Mouse (Mus musculus): Measurements from ENCODE around the gene Tsga13. TPM values are rescaled to one million over a fixed set of nuclear protein-coding genes. Genes with fewer than 3 reads are reported as not detected.

The Tsga13 gene
- not detected in 2 replicates for polyA plus RNA-seq (2014; fragmentation: Nextera tagmentation; extraction: Ambion mirVana)

DNA sequence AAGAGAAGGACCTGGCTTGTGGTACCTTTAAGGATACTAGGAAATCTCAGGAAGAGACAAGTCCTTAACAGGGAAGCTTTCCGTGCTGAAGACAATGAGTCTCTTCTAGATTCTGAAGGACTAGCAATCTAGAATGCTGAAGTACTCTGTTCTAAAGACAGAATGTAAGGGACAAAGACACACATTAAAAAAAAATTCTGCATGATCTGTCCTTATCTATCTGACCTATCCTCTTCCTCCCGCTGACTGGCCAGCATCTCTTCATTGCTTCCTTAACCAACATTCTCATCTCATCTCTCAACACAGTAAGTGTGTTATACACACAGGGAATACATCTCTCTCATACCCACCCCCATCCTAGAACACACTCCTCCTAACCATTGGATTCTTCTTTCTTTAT, at the start of gene Tsga13:
TSS of gene Tsga13 (minus strand) at position 101 of the 400 bp plus-strand sequence.
- H3K4me3 ChIP-seq (ENCODE audit: low read depth, low read length): no peak within 1 kb of the TSS
- H3K4me1 ChIP-seq (replicated peaks; ENCODE audit: control insufficient read depth, insufficient read depth, low read length): no peaks in the 10 kb centered on the region
- H3K36me3 ChIP-seq (ENCODE audit: control insufficient read depth, insufficient read depth, low read length): no peaks in the 10 kb centered on the region
- no peak within 1 kb of the TSS for H3K27ac ChIP-seq (ENCODE audit: low read depth, low read length)
- 77% methylated on average over 2 of the region's 2 CpGs for WGBS
- ATAC-seq (replicated peaks; ENCODE audit: low FRiP score): no peak
- H3K4me2 ChIP-seq: no peak within 1 kb of the TSS
- no peak within 1 kb of the TSS for H3K9ac ChIP-seq (ENCODE audit: low read depth, low read length)
- no peaks in the 10 kb centered on the region for H3K9me3 ChIP-seq (ENCODE audit: control insufficient read depth, low read length)
- DNase-seq (ENCODE audit: low spot score): no peak
- no peaks in the 10 kb centered on the region for H3K27me3 ChIP-seq (replicated peaks; ENCODE audit: control insufficient read depth, insufficient read depth, low read length)

DNA sequence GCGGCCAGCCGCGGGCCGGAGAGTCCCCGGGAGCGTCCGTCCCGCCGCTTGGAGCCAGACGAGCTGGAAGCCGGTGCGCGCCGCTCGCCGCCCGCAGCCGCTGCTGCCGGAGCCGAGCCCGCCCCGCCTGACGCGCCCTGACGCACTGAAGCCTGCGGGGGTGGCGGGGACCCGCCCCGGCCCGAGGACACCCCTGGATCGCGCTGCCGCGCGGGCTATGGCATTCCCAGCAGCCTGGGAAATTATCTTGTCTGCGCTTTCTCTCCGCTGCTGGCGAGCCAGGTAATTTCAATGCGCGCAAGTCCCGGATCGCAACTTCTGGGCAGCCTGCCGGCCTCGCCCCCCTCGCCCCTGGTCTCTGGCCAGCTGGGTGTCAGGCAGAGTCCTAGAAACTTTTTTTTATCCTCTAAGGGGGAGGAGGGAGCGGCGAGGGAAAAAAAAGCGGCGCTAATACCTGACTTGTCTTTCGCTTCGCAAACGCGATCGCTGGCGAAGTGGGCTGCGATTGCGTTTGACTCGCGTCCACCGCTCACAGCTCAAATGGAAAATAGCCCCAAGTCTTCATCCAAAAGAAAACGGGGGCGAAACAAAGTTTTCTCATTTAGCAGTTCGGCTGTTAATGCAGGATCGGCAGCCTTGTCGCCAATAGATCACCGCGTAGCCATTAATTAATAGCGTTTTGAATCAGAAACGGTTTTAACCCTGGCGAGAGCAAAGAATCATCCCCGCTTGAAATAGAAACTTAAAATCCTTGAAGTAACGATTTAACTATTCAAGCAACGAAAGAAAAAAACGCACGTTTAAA, 43.6 kb upstream of the Tsga13 start, which contains the start of gene Klf14:
TSS of gene Klf14 (minus strand) at position 343 of the 805 bp plus-strand sequence.
- under 1% methylated on average over 74 of the region's 75 CpGs for WGBS
- no peak within 1 kb of the TSS for H3K9ac ChIP-seq (ENCODE audit: low read depth, low read length)

DNA sequence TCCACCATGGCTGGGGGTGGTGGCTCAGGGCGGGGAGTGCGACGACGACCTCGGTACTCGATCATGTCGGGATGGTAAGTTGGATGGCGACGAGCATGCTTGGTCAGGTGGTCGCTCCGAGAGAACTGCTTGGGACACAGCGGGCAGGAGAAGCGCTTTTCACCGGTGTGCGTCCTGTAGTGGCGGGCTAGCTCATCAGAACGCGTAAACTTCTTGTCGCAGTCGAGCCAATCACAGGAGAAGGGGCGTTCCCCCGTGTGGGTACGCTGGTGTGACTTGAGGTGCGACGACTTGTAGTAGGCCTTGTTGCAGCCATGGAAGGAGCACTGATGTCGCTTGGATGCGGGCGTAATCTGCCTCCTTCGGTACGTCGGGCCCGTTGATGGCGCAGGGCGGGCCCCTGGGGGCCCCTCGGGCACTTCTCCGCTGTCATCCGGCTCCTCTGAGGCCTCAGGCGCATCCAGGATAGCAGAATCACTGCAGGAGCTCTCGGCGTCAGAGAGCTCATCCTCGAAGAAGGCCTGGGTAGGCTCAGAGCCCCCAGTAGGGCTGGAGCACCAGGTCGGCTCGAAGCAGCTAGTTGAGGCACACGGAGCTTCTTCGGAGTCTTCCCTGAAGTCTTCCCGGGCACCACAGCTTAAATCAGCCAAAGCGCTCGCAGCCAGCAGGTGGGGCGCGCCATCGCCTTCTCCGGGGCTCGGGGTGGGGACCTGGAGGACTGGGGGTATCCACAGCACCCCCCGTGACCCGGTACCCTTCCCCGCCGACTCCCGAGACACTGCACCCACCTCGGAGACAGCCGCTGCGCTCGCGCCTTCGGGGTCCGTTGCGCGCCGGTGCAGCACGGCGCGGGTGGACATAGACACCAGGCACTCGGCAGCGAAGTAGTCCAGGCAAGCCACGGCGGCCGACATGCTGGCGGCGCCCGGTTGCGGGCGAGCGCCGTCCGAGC, 42.7 kb upstream of the Tsga13 start:
- no peak overlapping the region for H3K27ac ChIP-seq (ENCODE audit: low read depth, low read length)
- peak overlapping the region; percentile 72 for H3K4me2 ChIP-seq
- H3K4me3 ChIP-seq (ENCODE audit: low read depth, low read length): peak overlapping the region; percentile 59
- no peaks in the 10 kb centered on the region for H3K36me3 ChIP-seq (ENCODE audit: control insufficient read depth, insufficient read depth, low read length)
- H3K4me1 ChIP-seq (replicated peaks; ENCODE audit: control insufficient read depth, insufficient read depth, low read length): no peaks in the 10 kb centered on the region; the same call in 1 of the 2 replicates
- DNase-seq (ENCODE audit: low spot score) (peak; percentile 36), ATAC-seq (replicated peaks; ENCODE audit: low FRiP score) (no peak)
- H3K9ac ChIP-seq (ENCODE audit: low read depth, low read length): no peak overlapping the region
- H3K27me3 ChIP-seq (replicated peaks; ENCODE audit: control insufficient read depth, insufficient read depth, low read length): peaks cover 55% of the 10 kb centered on the region
- 7% methylated on average over 83 of the region's 84 CpGs for WGBS
- peaks cover 13% of the 10 kb centered on the region for H3K9me3 ChIP-seq (ENCODE audit: control insufficient read depth, low read length)

More for the DNA sequence above, 43.6 kb upstream of the Tsga13 start, which contains the start of gene Klf14:
- peak within 1 kb of the TSS; percentile 59 for H3K4me3 ChIP-seq (ENCODE audit: low read depth, low read length)
- H3K4me2 ChIP-seq: peak within 1 kb of the TSS; percentile 72
- DNase-seq (ENCODE audit: low spot score) (peak; percentile 70), ATAC-seq (replicated peaks; ENCODE audit: low FRiP score) (no peak)
- H3K9me3 ChIP-seq (ENCODE audit: control insufficient read depth, low read length): peaks cover 13% of the 10 kb centered on the region
- H3K27me3 ChIP-seq (replicated peaks; ENCODE audit: control insufficient read depth, insufficient read depth, low read length): peaks cover 60% of the 10 kb centered on the region
- H3K27ac ChIP-seq (ENCODE audit: low read depth, low read length): no peak within 1 kb of the TSS
- no peaks in the 10 kb centered on the region; the same call in 1 of the 2 replicates for H3K4me1 ChIP-seq (replicated peaks; ENCODE audit: control insufficient read depth, insufficient read depth, low read length)
- no peaks in the 10 kb centered on the region for H3K36me3 ChIP-seq (ENCODE audit: control insufficient read depth, insufficient read depth, low read length)

DNA sequence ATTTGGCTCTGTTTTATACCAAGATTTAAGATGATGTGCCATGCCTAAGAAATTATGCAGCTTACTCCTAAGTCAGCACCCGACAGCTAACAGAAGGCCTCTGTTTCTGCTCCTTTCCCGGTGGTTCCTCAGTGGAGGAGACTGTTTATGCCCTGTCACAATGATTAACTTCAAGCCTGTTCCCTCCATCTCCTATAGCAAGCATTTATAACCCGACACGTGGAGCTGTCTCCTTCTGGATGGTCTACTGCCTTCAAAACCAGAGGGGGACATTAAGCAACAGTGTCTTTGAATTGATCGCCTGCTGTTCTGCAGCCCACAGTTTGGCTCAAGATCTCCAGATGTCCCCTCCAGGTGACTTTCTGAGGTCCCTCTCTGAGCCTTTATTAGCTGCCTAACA, 23.9 kb upstream of the Tsga13 start:
- Histone ChIP-seq H3K4me1 (replicated peaks; ENCODE audit: control insufficient read depth, insufficient read depth, low read length) (no peaks in the 10 kb centered on the region), H3K4me3 (ENCODE audit: low read depth, low read length) (no peak overlapping the region), H3K9me3 (ENCODE audit: control insufficient read depth, low read length) (no peaks in the 10 kb centered on the region), H3K4me2 (no peak overlapping the region), H3K36me3 (ENCODE audit: control insufficient read depth, insufficient read depth, low read length) (no peaks in the 10 kb centered on the region), H3K27ac (ENCODE audit: low read depth, low read length) (no peak overlapping the region), H3K9ac (ENCODE audit: low read depth, low read length) (no peak overlapping the region), H3K27me3 (replicated peaks; ENCODE audit: control insufficient read depth, insufficient read depth, low read length) (no peaks in the 10 kb centered on the region)
- no peak for ATAC-seq (replicated peaks; ENCODE audit: low FRiP score)
- no peak for DNase-seq (ENCODE audit: low spot score)
- 59% methylated on average over 5 of the region's 5 CpGs for WGBS

DNA sequence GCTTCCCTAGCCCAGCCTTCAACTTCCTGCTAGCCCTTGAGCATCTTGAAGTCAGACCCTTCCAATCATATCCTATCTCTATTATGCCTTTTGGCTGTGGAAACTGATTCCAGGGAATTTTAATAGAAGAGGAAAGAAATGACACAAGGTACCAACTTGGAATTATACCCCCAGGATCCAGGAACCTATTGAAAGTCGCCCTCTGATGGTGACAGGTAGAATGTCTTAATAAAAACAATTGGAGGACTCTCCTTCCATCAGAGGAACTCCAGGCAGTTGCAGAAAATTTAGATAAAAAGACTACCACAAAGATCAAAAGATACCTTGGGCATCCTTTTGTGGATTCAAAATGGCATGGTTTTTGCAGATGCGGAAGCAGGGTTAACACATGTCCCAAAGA, 7.4 kb upstream of the Tsga13 start:
- Histone ChIP-seq H3K36me3 (ENCODE audit: control insufficient read depth, insufficient read depth, low read length) (no peaks in the 10 kb centered on the region), H3K27me3 (replicated peaks; ENCODE audit: control insufficient read depth, insufficient read depth, low read length) (0 out of 2 replicates have a peak, but pooled peaks cover 2% of the 10 kb centered on the region), H3K4me1 (replicated peaks; ENCODE audit: control insufficient read depth, insufficient read depth, low read length) (no peaks in the 10 kb centered on the region), H3K4me3 (ENCODE audit: low read depth, low read length) (no peak overlapping the region), H3K9ac (ENCODE audit: low read depth, low read length) (no peak overlapping the region), H3K4me2 (no peak overlapping the region), H3K27ac (ENCODE audit: low read depth, low read length) (no peak overlapping the region), H3K9me3 (ENCODE audit: control insufficient read depth, low read length) (no peaks in the 10 kb centered on the region)
- DNase-seq (ENCODE audit: low spot score): no peak
- no peak for ATAC-seq (replicated peaks; ENCODE audit: low FRiP score)
- 51% methylated on average over 2 of the region's 2 CpGs for WGBS

DNA sequence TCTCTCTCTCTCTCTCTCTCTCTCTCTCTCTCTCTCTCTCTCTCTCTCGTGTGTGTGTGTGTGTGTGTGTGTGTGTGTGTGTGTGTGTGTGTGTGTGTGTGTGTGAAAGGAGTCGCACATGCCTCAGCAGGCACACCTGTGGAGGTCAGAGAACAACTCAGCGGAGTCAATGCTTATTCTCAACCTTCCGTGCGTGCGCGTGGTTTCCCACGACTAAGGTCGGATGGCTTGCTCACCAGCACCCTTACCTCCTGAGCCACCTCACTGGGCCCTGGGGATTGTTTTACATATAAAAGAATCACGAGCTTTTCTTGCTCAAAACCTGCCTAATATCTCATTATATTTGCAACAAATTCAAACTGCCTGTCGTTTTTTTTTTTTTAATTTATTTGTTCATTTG, 6.5 kb upstream of the Tsga13 start:
- Histone ChIP-seq H3K4me2 (no peak overlapping the region), H3K27ac (ENCODE audit: low read depth, low read length) (no peak overlapping the region), H3K9me3 (ENCODE audit: control insufficient read depth, low read length) (no peaks in the 10 kb centered on the region), H3K27me3 (replicated peaks; ENCODE audit: control insufficient read depth, insufficient read depth, low read length) (0 out of 2 replicates have a peak, but pooled peaks cover 2% of the 10 kb centered on the region), H3K36me3 (ENCODE audit: control insufficient read depth, insufficient read depth, low read length) (no peaks in the 10 kb centered on the region), H3K4me1 (replicated peaks; ENCODE audit: control insufficient read depth, insufficient read depth, low read length) (no peaks in the 10 kb centered on the region), H3K9ac (ENCODE audit: low read depth, low read length) (no peak overlapping the region), H3K4me3 (ENCODE audit: low read depth, low read length) (no peak overlapping the region)
- DNase-seq (ENCODE audit: low spot score): no peak
- ATAC-seq (replicated peaks; ENCODE audit: low FRiP score): no peak
- WGBS: 75% methylated on average over 10 of the region's 11 CpGs

DNA sequence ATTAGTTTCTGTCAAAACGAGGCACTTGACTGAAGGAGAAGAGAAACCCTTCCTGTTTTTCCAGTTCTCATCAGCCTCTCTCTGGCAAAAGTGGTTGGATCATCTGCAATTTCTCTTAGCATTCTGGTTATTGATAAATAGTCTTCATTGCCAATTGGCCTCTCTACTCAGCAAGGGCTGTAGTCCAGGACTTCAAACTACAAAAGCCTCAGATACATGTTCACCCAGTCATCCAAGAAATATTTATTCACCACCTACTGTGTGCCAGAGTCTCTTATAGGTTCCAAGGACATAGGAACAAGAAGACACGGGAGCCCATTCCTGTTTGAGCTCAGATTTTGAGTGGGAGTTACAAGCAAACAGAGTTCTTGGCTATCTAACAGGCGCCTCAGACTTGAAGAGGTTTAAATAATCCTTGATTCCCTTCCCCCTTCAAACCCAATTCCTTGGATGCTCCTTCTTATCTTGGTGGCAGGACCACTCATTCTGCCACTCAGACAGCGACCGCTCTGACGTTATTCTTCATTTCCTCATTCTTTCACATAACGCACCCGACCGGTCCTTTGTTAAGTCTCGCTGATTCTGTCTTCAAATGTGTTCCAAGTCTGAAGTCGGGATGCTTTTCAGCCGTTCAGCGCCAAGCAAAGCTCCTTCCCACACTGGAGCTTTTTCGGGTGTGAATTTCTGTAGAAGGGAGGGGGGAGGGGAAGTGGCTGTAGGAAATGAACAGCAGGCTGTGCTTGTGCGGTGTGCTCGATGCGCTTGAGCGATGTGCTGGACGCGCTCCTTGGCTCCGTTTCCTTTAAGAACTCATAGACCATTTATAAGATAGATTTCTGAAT, 5.7 kb upstream of the Tsga13 start:
- DNase-seq (ENCODE audit: low spot score): no peak
- Histone ChIP-seq H3K4me1 (replicated peaks; ENCODE audit: control insufficient read depth, insufficient read depth, low read length) (no peaks in the 10 kb centered on the region), H3K27ac (ENCODE audit: low read depth, low read length) (no peak overlapping the region), H3K9ac (ENCODE audit: low read depth, low read length) (no peak overlapping the region), H3K4me3 (ENCODE audit: low read depth, low read length) (no peak overlapping the region), H3K27me3 (replicated peaks; ENCODE audit: control insufficient read depth, insufficient read depth, low read length) (0 out of 2 replicates have a peak, but pooled peaks cover 2% of the 10 kb centered on the region), H3K36me3 (ENCODE audit: control insufficient read depth, insufficient read depth, low read length) (no peaks in the 10 kb centered on the region), H3K4me2 (no peak overlapping the region), H3K9me3 (ENCODE audit: control insufficient read depth, low read length) (no peaks in the 10 kb centered on the region)
- ATAC-seq (replicated peaks; ENCODE audit: low FRiP score): no peak
- WGBS: 51% methylated on average over 21 of the region's 21 CpGs

DNA sequence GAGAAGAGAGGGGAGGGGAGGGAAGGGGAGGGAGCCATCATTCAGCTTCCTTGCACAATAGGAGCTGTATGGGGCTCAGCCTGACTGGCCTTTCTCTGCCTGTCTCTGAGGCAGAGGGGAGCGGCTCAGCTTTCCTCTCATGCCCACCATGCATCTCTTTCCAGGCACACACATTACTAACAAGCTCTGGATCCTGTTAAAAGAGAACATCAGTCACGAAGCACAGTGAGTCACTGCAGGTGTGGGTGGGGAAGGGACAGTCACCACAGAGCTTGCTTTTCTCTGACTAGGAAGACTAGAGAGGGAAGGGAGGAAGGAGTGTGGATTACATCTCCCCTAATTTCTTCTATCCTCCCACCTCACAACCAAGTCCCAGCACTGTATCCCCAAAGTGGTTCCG, 7.4 kb downstream of the Tsga13 start:
- Histone ChIP-seq H3K9me3 (ENCODE audit: control insufficient read depth, low read length) (no peaks in the 10 kb centered on the region), H3K27me3 (replicated peaks; ENCODE audit: control insufficient read depth, insufficient read depth, low read length) (no peaks in the 10 kb centered on the region), H3K27ac (ENCODE audit: low read depth, low read length) (no peak overlapping the region), H3K4me2 (no peak overlapping the region), H3K4me1 (replicated peaks; ENCODE audit: control insufficient read depth, insufficient read depth, low read length) (no peaks in the 10 kb centered on the region), H3K36me3 (ENCODE audit: control insufficient read depth, insufficient read depth, low read length) (no peaks in the 10 kb centered on the region), H3K9ac (ENCODE audit: low read depth, low read length) (no peak overlapping the region), H3K4me3 (ENCODE audit: low read depth, low read length) (no peak overlapping the region)
- DNase-seq (ENCODE audit: low spot score) (no peak), ATAC-seq (replicated peaks; ENCODE audit: low FRiP score) (no peak)
- 55% methylated on average over 3 of the region's 3 CpGs for WGBS

Measured in liver, embryonic 11.5 days (tissue).